Mouse (Mus musculus): ENCODE measurements at regions not wholly inside any gene's neighbourhood (a gene's known extent, or its start where the extent isn't known, plus 50 kb on each side); places are given as distances from the start of the nearest gene placed in this dataset.

DNA sequence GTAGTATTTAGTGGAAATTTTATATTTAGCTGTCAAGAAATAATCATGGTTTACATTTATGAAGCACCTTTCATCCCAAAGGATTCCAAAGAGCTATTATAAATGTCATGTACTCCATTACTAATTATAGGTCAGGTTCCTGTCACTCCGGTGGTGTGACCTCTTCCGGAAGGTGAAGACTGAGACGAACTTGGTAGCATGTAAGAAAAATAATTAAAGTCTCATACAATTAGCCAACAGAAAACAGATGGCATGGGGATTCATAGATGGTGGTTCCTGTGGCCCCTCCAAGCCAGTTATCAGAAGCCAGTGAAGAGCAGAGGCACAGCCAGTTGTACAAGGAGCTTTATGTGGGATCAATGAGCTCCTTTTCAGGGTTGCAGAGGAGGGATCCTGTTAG lies 238.6 kb upstream of the 4930412O13Rik start:
- Histone ChIP-seq H3K27me3 (ENCODE audit: insufficient read depth, low read length) (no peaks in the 10 kb centered on the region), H3K9me3 (ENCODE audit: low read length) (no peaks in the 10 kb centered on the region), H3K36me3 (ENCODE audit: insufficient read depth, low read length) (no peaks in the 10 kb centered on the region), H3K4me1 (replicated peaks; ENCODE audit: low read depth, low read length) (peaks cover 17% of the 10 kb centered on the region), H3K4me3 (replicated peaks; ENCODE audit: low read length) (no peak overlapping the region)
- no peak for TF ChIP-seq NANOG (IDR thresholded peaks at IDR 0.05; ENCODE audit: borderline replicate concordance, low read length)
- TF ChIP-seq POU5F1 (IDR thresholded peaks at IDR 0.05; ENCODE audit: borderline replicate concordance, low read length): no peak
- TF ChIP-seq CTCF (conservative IDR thresholded peaks at IDR 0.05; ENCODE audit: low read length): no peak

DNA sequence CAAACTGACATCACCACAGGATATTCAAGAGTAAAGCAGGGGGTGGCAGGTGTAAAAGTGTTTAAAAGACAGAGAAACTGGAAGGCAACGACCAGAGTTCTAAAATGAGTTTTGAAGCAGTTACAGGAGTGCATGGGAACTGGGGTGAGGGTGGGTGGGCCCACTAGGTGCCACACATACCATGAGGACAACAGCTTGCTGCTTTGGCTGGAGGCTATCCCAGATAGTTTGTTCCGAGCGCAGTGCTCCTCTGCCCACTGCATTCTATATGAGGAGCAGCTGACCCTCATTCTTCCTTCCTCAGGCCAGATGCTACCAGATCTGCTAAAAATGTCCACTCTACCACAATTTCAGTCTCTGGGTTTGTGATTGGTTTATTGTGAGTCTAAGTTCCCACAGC lies 234.6 kb upstream of the 4930412O13Rik start:
- Histone ChIP-seq H3K4me1 (replicated peaks; ENCODE audit: low read depth, low read length) (peaks cover 21% of the 10 kb centered on the region), H3K4me3 (replicated peaks; ENCODE audit: low read length) (no peak overlapping the region), H3K27me3 (ENCODE audit: insufficient read depth, low read length) (no peaks in the 10 kb centered on the region), H3K36me3 (ENCODE audit: insufficient read depth, low read length) (no peaks in the 10 kb centered on the region), H3K9me3 (ENCODE audit: low read length) (peaks cover 4% of the 10 kb centered on the region; the same call in 1 of the 2 replicates)
- TF ChIP-seq POU5F1 (IDR thresholded peaks at IDR 0.05; ENCODE audit: borderline replicate concordance, low read length) (no peak), CTCF (conservative IDR thresholded peaks at IDR 0.05; ENCODE audit: low read length) (no peak), NANOG (IDR thresholded peaks at IDR 0.05; ENCODE audit: borderline replicate concordance, low read length) (no peak)

DNA sequence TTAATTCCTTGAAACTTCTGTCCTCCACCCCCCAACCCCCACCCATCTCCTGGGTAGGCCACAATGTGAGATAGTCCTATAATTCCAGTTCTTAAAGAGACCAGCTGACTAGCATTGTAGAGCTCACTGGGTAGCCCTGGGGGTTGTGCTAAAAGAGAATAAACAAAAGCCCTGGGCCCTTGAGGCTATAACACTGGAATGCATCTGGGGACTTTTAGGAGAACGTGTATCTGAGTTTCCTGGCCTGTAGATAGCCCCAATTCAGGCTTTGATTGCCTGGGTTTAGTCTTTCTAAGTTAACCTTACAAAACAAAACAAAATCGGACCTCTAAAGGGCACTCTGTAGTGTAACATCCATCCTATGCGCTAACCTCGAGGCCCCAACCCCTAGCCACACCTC lies 234.1 kb upstream of the 4930412O13Rik start:
- H3K36me3 ChIP-seq (ENCODE audit: insufficient read depth, low read length): no peaks in the 10 kb centered on the region
- H3K4me1 ChIP-seq (replicated peaks; ENCODE audit: low read depth, low read length): peaks cover 21% of the 10 kb centered on the region
- H3K27me3 ChIP-seq (ENCODE audit: insufficient read depth, low read length): no peaks in the 10 kb centered on the region
- peak; percentile 79; the same call in 1 of the 2 replicates for TF ChIP-seq NANOG (IDR thresholded peaks at IDR 0.05; ENCODE audit: borderline replicate concordance, low read length)
- TF ChIP-seq CTCF (conservative IDR thresholded peaks at IDR 0.05; ENCODE audit: low read length): no peak
- H3K4me3 ChIP-seq (replicated peaks; ENCODE audit: low read length): no peak overlapping the region
- peaks cover 4% of the 10 kb centered on the region; the same call in 1 of the 2 replicates for H3K9me3 ChIP-seq (ENCODE audit: low read length)

DNA sequence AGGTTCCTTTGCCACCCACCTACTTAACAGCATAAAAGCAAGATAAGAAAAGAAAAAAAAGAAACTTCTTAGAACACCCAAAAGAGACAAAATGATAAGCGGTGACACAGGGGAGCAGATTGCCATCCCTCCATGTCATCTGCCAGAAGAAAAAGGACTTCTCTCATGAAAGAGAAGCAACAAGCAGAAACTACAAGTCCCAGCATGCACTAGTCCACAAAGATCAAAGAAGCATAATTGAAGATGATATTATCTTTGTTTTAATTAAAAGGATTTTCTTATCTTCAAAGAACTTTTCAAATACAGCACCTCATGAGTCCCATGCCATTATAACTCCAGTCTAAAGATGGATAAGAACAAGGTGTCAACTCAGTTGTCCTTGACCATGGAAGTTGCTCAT lies 231.0 kb upstream of the 4930412O13Rik start:
- peaks cover 4% of the 10 kb centered on the region; the same call in 1 of the 2 replicates for H3K9me3 ChIP-seq (ENCODE audit: low read length)
- no peak overlapping the region for H3K4me3 ChIP-seq (replicated peaks; ENCODE audit: low read length)

DNA sequence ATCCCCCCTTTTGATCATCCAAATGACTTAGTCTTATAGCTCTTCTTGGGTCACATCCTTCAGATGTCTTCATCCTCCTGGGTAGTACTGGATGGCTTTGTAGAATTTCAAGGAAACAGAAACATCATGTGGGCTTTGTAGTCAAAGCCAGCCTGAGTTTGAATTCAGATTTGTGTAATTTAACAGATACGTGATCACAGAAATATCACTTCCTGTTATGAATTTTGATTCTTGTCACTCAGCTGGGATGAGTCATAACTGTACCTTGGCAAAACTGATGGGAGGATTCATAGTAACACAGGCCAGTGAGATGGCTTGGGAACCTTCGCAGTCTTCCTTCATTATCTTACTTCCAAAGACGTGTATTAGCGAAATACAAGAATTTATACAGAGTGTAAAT lies 222.2 kb upstream of the 4930412O13Rik start:
- Histone ChIP-seq H3K36me3 (ENCODE audit: insufficient read depth, low read length) (no peaks in the 10 kb centered on the region), H3K27me3 (ENCODE audit: insufficient read depth, low read length) (no peaks in the 10 kb centered on the region), H3K9me3 (ENCODE audit: low read length) (no peaks in the 10 kb centered on the region), H3K4me3 (replicated peaks; ENCODE audit: low read length) (no peak overlapping the region), H3K4me1 (replicated peaks; ENCODE audit: low read depth, low read length) (peaks cover 8% of the 10 kb centered on the region)
- TF ChIP-seq CTCF (conservative IDR thresholded peaks at IDR 0.05; ENCODE audit: low read length): no peak
- TF ChIP-seq NANOG (IDR thresholded peaks at IDR 0.05; ENCODE audit: borderline replicate concordance, low read length): no peak
- no peak for TF ChIP-seq POU5F1 (IDR thresholded peaks at IDR 0.05; ENCODE audit: borderline replicate concordance, low read length)

More for the DNA sequence above, 231.0 kb upstream of the 4930412O13Rik start:
- TF ChIP-seq POU5F1 (IDR thresholded peaks at IDR 0.05; ENCODE audit: borderline replicate concordance, low read length): no peak
- no peak for TF ChIP-seq NANOG (IDR thresholded peaks at IDR 0.05; ENCODE audit: borderline replicate concordance, low read length)
- no peak for TF ChIP-seq CTCF (conservative IDR thresholded peaks at IDR 0.05; ENCODE audit: low read length)
- Histone ChIP-seq H3K36me3 (ENCODE audit: insufficient read depth, low read length) (no peaks in the 10 kb centered on the region), H3K4me1 (replicated peaks; ENCODE audit: low read depth, low read length) (peaks cover 21% of the 10 kb centered on the region), H3K27me3 (ENCODE audit: insufficient read depth, low read length) (no peaks in the 10 kb centered on the region)

DNA sequence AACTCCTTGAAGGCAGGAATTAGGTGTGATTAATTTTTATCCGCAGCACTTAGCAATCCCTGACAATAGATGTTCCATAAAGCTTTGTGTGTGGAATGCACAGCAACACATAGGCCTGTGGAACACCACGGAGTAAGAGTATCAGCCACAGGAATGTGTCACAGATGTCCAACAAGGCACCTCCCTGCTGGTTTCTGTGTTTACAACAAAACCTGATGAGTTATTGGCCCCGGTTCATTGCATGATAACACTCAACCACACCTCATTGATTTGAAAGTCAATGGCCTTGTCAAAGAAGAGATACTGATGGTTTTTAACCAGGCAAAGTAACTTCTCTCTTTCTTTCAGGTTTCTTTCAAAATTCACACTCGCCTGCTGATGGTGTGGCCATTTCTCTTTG lies 211.4 kb upstream of the 4930412O13Rik start:
- Histone ChIP-seq H3K4me1 (replicated peaks; ENCODE audit: low read depth, low read length) (peaks cover 5% of the 10 kb centered on the region; the same call in 1 of the 2 replicates), H3K4me3 (replicated peaks; ENCODE audit: low read length) (no peak overlapping the region), H3K36me3 (ENCODE audit: insufficient read depth, low read length) (no peaks in the 10 kb centered on the region), H3K9me3 (ENCODE audit: low read length) (peaks cover 13% of the 10 kb centered on the region), H3K27me3 (ENCODE audit: insufficient read depth, low read length) (no peaks in the 10 kb centered on the region)
- TF ChIP-seq POU5F1 (IDR thresholded peaks at IDR 0.05; ENCODE audit: borderline replicate concordance, low read length): no peak
- TF ChIP-seq NANOG (IDR thresholded peaks at IDR 0.05; ENCODE audit: borderline replicate concordance, low read length): peak; percentile 49; the same call in 1 of the 2 replicates

DNA sequence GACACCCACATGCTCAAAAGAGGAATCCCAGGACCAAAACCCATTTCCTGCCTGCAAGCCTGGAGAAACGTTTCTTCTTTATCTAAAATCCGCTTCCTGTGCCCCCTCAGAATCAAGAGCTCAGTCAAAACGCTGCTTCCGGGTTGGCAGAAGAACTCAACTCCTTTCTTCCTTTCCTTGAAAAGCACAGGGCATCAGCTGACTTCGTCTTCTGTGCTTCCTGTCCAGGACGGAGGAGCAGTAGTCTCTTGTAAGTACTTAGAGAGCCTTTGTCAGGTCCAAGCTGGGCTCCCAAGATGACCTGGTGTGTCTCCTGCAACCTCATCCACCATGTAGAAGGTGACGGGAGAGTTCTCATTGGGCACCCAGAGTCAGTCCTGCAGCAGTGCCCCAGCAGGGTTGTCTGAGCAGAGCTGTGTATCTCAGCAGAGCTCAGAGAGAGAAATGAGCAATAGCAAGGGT lies 199.3 kb upstream of the 4930412O13Rik start:
- H3K27me3 ChIP-seq (ENCODE audit: insufficient read depth, low read length): no peaks in the 10 kb centered on the region
- H3K36me3 ChIP-seq (ENCODE audit: insufficient read depth, low read length): no peaks in the 10 kb centered on the region
- no peaks in the 10 kb centered on the region for H3K9me3 ChIP-seq (ENCODE audit: low read length)
- no peak for TF ChIP-seq POU5F1 (IDR thresholded peaks at IDR 0.05; ENCODE audit: borderline replicate concordance, low read length)
- TF ChIP-seq CTCF (conservative IDR thresholded peaks at IDR 0.05; ENCODE audit: low read length): no peak
- TF ChIP-seq NANOG (IDR thresholded peaks at IDR 0.05; ENCODE audit: borderline replicate concordance, low read length): no peak
- H3K4me3 ChIP-seq (replicated peaks; ENCODE audit: low read length): no peak overlapping the region
- H3K4me1 ChIP-seq (replicated peaks; ENCODE audit: low read depth, low read length): no peaks in the 10 kb centered on the region

DNA sequence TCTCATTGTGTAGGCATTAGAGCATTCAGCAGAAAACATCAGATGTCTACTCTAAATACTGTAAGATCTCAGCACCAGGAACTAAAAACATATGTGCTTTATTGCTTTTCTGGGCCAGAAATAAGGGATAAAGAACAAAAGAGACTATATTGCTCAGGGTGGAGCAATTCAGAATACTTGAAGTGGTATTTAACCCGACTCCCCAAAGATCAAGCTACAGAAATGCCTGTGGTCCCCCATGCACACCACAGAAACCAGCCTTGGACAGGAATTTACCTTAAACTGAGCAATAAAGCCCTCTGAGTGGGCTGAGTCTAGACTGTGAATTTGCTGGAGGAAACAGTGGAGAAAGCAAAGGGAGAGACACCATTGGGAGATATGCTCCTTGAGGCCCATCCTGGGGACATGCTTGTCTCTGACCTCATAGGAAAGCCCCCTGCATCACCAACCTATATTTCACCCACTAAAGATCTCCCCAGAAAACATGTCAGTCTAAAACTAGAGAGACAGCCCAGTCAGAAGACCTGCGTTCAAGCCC lies 197.3 kb upstream of the 4930412O13Rik start:
- Histone ChIP-seq H3K9me3 (ENCODE audit: low read length) (no peaks in the 10 kb centered on the region), H3K36me3 (ENCODE audit: insufficient read depth, low read length) (no peaks in the 10 kb centered on the region), H3K4me1 (replicated peaks; ENCODE audit: low read depth, low read length) (no peaks in the 10 kb centered on the region), H3K27me3 (ENCODE audit: insufficient read depth, low read length) (no peaks in the 10 kb centered on the region), H3K4me3 (replicated peaks; ENCODE audit: low read length) (no peak overlapping the region)
- no peak for TF ChIP-seq NANOG (IDR thresholded peaks at IDR 0.05; ENCODE audit: borderline replicate concordance, low read length)
- no peak for TF ChIP-seq CTCF (conservative IDR thresholded peaks at IDR 0.05; ENCODE audit: low read length)
- no peak for TF ChIP-seq POU5F1 (IDR thresholded peaks at IDR 0.05; ENCODE audit: borderline replicate concordance, low read length)

DNA sequence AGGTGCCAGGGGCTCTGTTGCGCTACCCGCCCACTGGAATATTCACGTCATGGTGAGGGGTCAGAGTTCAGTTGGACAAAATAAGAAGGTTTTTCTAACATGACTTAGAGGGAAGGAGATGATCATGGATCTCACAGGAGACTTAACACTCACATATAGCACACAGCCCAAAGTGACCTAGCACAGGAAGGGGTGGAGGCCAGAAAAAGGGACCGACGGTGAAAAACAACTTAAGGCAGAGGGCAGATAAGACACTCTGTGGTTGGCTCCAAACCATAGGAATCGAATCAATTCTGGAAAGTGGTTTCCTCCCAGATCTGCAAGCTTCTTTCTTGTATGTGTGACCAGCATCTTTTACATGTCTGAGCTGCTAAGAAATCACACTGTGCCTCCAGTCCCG lies 192.9 kb upstream of the 4930412O13Rik start:
- Histone ChIP-seq H3K4me3 (replicated peaks; ENCODE audit: low read length) (no peak overlapping the region), H3K36me3 (ENCODE audit: insufficient read depth, low read length) (no peaks in the 10 kb centered on the region), H3K4me1 (replicated peaks; ENCODE audit: low read depth, low read length) (no peaks in the 10 kb centered on the region), H3K27me3 (ENCODE audit: insufficient read depth, low read length) (no peaks in the 10 kb centered on the region), H3K9me3 (ENCODE audit: low read length) (0 out of 2 replicates have a peak, but pooled peaks cover 4% of the 10 kb centered on the region)
- no peak for TF ChIP-seq CTCF (conservative IDR thresholded peaks at IDR 0.05; ENCODE audit: low read length)
- no peak for TF ChIP-seq NANOG (IDR thresholded peaks at IDR 0.05; ENCODE audit: borderline replicate concordance, low read length)
- TF ChIP-seq POU5F1 (IDR thresholded peaks at IDR 0.05; ENCODE audit: borderline replicate concordance, low read length): no peak

Measured in E14TG2a.4 (cell line).